Mouse (Mus musculus) ES-CJ7 (cell line): ENCODE results near the gene Atp8b4.

Experiments
- DNase-seq: peaks from one replicate; pipeline ENCODE4 v3.0.0; 2011; ENCODE audit warnings: low read depth, low spot score

The Atp8b4 gene

GRCm38 (mm10) chr2:126434305-126434704, 66.2 kb downstream of the Atp8b4 start:
- DNase-seq, result no peak

- DNase-seq, result no peak
Measured at GRCm38 (mm10) chr2:126432481-126433066, 67.9 kb downstream of the Atp8b4 start.

- DNase-seq, result peak; percentile 74
Measured at GRCm38 (mm10) chr2:126429282-126429681, 71.2 kb downstream of the Atp8b4 start.

GRCm38 (mm10) chr2:126425223-126425622, 75.3 kb downstream of the Atp8b4 start:
- DNase-seq, result no peak

DNA sequence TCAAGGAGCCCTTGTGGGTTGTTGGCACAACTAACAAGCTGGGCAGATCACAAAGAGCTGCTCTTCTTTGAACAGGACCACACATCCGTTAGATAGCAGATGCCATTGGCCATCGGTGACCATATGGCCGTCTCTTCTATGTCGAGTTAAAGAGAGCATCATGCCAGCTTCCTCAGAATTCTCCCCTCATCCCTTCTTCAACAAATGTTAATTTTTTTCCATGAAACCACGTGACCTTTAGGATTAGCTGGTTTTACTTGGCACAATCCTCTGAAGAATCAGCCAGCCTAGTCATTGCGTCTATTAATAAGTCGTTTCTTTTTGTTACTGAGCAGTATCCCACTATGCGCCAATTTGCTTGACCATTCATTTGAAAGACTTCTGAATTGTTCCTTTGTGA, 75.8 kb downstream of the Atp8b4 start:
- no peak for DNase-seq

DNA sequence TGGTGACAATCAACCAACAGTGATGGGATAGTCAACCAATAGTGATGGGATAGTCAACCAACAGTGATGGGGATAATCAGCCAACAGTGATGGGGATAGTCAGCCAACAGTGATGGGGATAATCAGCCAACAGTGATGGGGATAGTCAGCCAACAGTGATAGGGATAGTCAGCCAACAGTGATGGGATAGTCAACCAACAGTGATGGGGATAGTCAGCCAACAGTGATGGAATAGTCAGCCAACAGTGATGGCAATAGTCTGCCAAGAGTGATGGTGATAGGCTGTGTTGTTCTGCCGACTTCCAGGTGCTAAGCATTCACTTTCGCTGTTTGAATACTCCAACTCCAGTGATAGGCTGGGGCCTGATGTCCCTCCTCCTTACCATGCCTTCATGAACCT, 79.6 kb downstream of the Atp8b4 start:
- no peak for DNase-seq

GRCm38 (mm10) chr2:126418916-126419315, 81.6 kb downstream of the Atp8b4 start:
- DNase-seq, result no peak

GRCm38 (mm10) chr2:126416772-126417171, 83.7 kb downstream of the Atp8b4 start:
- DNase-seq, result no peak

DNA sequence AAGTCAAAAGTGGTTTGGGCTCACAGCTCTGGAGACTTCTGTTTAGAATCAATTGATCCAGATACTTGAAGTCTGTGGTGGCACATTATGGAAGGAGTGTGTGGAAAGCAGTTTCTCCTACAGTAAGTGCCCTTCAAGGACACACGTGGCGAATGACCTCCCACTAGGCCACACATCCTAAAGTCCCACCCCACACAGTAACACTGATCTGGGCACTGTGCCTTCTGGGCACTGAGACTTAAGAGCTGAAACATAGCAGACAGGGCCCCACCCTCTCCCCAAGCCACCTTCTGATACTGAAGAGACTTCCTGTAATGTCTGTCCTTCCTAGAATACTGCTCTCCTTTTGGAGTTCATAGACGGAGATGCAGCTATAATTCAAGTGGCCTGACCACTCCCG, 84.5 kb downstream of the Atp8b4 start:
- no peak for DNase-seq

DNA sequence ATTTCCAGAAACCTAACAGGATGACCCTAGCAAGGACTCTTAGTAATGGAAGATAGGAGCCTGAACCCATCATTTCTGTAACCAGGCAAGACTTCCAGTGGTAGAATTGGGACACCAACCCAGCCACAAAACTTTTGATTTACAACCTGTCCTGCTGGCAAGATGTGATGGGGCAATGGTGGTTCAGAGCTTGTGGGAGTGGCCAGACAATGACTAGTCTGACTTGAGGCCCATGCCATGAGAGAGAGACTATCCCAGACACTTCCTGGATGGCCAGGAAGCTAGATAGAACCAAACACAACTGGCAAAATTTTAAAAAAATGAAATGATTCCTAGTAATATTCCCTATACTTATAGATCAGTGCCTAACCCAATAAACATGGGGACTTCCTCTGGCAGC, 87.7 kb downstream of the Atp8b4 start:
- DNase-seq, result no peak

- no peak for DNase-seq
Measured at GRCm38 (mm10) chr2:126399454-126399853, 101.0 kb downstream of the Atp8b4 start.

DNA sequence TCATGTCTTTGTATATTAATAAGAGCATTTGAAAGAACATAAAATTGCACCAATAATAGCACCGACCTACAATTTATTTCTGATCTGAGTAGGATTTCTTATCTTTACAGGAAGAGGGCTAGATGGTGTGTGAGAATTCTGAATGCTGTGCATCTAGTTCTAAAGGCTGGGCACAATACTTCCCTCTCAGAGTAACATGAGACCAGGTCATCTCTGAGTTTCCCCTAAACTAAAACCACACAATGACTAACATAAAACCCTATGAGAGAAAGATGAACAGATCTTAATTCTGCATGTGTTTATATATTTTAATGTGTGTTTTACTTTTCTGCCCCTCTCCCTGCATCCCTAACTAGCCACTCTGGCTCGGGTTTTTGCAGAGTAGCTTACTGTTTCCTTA, 101.5 kb downstream of the Atp8b4 start:
- no peak for DNase-seq

DNA sequence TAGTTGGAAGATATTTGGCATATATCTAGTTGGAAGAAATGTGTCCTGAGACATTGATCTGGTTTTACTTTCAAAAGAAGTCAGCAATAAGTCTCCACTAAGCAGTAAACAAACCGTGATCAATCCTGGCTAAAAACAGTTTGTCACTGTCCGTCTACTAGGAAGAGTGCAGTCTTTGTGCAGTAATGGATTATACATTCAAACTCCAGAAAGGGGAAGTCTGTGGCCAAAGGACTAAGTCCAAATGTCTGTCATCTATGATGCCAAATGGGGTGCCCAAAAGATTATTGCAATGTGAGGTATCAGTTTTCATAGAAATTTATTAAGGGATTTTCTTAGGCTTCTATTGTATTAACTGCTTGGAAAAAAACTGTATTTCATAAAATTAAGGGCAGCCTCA, 102.3 kb downstream of the Atp8b4 start:
- DNase-seq, result no peak

GRCm38 (mm10) chr2:126397513-126397912, 103.0 kb downstream of the Atp8b4 start:
- DNase-seq, result no peak

DNA sequence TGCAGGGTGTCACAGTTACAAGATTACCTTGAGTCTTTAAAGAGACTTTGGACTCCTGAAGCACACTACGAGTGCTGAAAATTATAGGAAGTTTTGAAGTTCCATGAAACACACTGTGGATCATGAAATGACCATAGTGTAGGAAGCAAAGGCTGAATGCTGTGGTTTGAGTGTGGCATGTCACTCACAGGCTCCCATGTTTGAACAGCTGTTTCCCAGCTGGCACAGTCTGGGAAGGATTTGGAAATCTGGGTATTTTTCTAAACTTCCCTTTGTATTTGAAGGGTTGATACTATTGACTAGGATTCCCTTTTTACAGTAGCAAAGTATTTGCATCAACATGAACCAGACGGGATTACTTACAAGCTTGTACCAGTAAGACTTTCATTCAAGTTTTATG, 105.5 kb downstream of the Atp8b4 start:
- DNase-seq, result no peak

- DNase-seq, result no peak
Measured at GRCm38 (mm10) chr2:126387458-126388037, 112.9 kb downstream of the Atp8b4 start.

DNA sequence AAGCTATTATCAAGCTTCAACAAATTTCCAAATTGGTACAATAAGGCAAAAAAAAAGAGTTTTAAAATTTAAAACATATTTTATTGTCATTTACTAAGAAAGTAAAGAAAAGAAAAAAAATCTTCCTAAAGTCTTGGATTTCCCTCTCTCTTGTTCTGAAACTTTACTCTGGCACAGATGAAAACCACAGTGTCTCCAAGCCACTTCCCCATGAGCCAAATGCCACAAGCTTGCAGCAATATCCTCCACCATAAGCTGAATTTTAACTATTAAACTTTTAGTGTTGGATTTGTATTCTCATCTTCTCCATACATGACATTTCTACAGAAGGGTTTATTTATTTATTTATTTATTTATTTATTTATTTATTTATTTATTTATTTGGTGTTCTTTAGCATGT, 114.4 kb downstream of the Atp8b4 start:
- no peak for DNase-seq

GRCm38 (mm10) chr2:126380300-126380699, 120.2 kb downstream of the Atp8b4 start:
- no peak for DNase-seq

DNA sequence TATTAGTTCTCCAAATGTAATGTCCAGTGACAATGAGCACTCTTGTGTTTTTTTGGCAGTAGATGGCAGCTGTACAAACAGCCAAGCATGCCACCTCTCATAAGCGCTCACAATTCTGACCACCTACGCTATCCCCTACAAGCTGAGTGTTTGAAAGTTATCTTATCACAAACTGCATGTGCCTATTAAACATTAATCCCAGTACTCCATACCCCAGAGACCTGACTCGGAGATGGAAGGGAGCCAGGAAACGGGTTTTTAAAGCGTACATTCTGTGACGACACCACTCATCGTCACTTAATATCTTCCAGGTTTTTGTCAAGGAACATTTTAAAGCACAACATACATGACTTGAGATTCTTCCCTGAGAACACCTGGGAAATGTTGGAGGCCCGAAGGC, 128.8 kb downstream of the Atp8b4 start:
- no peak for DNase-seq

- no peak for DNase-seq
Measured at GRCm38 (mm10) chr2:126369815-126370214, 130.7 kb downstream of the Atp8b4 start.

GRCm38 (mm10) chr2:126363745-126364725, 136.4 kb downstream of the Atp8b4 start:
- DNase-seq, result no peak

DNA sequence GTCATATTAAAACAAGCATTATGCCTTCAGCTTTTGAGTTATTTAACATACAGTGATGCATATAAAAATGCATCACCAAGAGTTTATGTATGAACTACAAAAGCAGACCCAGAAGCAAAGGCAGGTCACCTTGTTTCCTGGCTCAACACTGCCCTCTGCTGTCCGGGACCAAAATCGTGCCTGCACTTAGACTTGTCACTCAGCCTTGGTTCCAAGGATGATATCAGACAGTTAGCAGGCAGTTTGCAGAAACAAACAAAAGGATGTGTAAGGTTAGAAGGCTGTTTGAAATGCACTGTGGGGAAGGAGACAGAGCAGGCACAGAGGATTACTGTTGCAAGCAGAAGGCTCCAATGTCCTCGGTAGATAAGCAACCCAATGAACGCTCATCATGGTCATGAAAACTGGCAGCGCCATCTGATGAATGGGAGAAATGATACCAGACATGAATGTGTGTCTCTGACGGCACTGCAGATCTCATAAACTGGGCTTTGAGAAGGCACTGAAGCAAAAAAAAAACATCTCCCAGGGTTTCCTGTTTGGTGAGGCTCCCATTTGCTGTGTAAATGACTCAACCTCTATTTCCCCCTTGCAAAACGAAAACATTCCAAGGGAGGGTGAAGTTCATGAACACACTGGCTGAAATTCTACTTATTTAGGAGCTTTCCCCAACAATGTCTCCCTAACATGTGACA, 137.3 kb downstream of the Atp8b4 start:
- peak; percentile 65 for DNase-seq
